Mouse (Mus musculus): ENCODE results near the gene Dock7. TPM values are rescaled to one million over a fixed set of nuclear protein-coding genes. Genes with fewer than 3 reads are reported as not detected.
"Not testable (repeated sequence)": the region's sequence is repeated elsewhere in the genome, so short reads cannot be mapped to it uniquely, and the experiment has no call there.

The Dock7 gene
- polyA plus RNA-seq, 1 experiment from 2014 or later, result 108 TPM

GRCm38 (mm10) chr4:99028377-99028776 is 92.3 kb downstream of the Dock7 start:
- Histone ChIP-seq H3K4me3 (ENCODE audit: low read depth, low read length) (no peak overlapping the region), H3K9me3 (ENCODE audit: control insufficient read depth, low read length) (no peaks in the 10 kb centered on the region), H3K36me3 (ENCODE audit: control insufficient read depth, insufficient read depth, low read length) (no peaks in the 10 kb centered on the region), H3K4me2 (ENCODE audit: low read depth, low read length, severe bottlenecking) (no peak overlapping the region), H3K9ac (ENCODE audit: low read length) (no peak overlapping the region), H3K27ac (ENCODE audit: low read depth, low read length) (no peak overlapping the region), H3K4me1 (replicated peaks; ENCODE audit: control insufficient read depth, insufficient read depth, low read length) (no peaks in the 10 kb centered on the region), H3K27me3 (ENCODE audit: control insufficient read depth, insufficient read depth, low read length) (no peaks in the 10 kb centered on the region)
- ATAC-seq (replicated peaks; ENCODE audit: low FRiP score) (no peak), DNase-seq (ENCODE audit: low spot score) (no peak)
- 94% methylated on average over 5 of the region's 5 CpGs for WGBS

GRCm38 (mm10) chr4:99022221-99022620 is 98.5 kb downstream of the Dock7 start:
- no peak for ATAC-seq (replicated peaks; ENCODE audit: low FRiP score)
- DNase-seq (ENCODE audit: low spot score), result no peak
- Histone ChIP-seq H3K9ac (ENCODE audit: low read length) (no peak overlapping the region), H3K27ac (ENCODE audit: low read depth, low read length) (no peak overlapping the region), H3K4me2 (ENCODE audit: low read depth, low read length, severe bottlenecking) (no peak overlapping the region), H3K27me3 (ENCODE audit: control insufficient read depth, insufficient read depth, low read length) (no peaks in the 10 kb centered on the region), H3K9me3 (ENCODE audit: control insufficient read depth, low read length) (no peaks in the 10 kb centered on the region), H3K36me3 (ENCODE audit: control insufficient read depth, insufficient read depth, low read length) (no peaks in the 10 kb centered on the region), H3K4me1 (replicated peaks; ENCODE audit: control insufficient read depth, insufficient read depth, low read length) (no peaks in the 10 kb centered on the region), H3K4me3 (ENCODE audit: low read depth, low read length) (no peak overlapping the region)
- 94% methylated on average over 8 of the region's 8 CpGs for WGBS

- H3K36me3 ChIP-seq (ENCODE audit: control insufficient read depth, insufficient read depth, low read length), result peaks cover 2% of the 10 kb centered on the region
Observed at GRCm38 (mm10) chr4:99011039-99011438, 109.7 kb downstream of the Dock7 start.

GRCm38 (mm10) chr4:99006319-99006718 is 114.4 kb downstream of the Dock7 start:
- no peak overlapping the region for H3K4me2 ChIP-seq (ENCODE audit: low read depth, low read length, severe bottlenecking)
- H3K4me1 ChIP-seq (replicated peaks; ENCODE audit: control insufficient read depth, insufficient read depth, low read length), result no peaks in the 10 kb centered on the region
- H3K27me3 ChIP-seq (ENCODE audit: control insufficient read depth, insufficient read depth, low read length), result no peaks in the 10 kb centered on the region
- no peak overlapping the region for H3K9ac ChIP-seq (ENCODE audit: low read length)
- 89% methylated on average over 2 of the region's 2 CpGs for WGBS
- no peak overlapping the region for H3K27ac ChIP-seq (ENCODE audit: low read depth, low read length)
- H3K4me3 ChIP-seq (ENCODE audit: low read depth, low read length), result no peak overlapping the region
- DNase-seq (ENCODE audit: low spot score), result no peak
- H3K9me3 ChIP-seq (ENCODE audit: control insufficient read depth, low read length), result no peaks in the 10 kb centered on the region
- H3K36me3 ChIP-seq (ENCODE audit: control insufficient read depth, insufficient read depth, low read length), result peaks cover 2% of the 10 kb centered on the region
- ATAC-seq (replicated peaks; ENCODE audit: low FRiP score), result no peak

More at GRCm38 (mm10) chr4:99011039-99011438, 109.7 kb downstream of the Dock7 start:
- DNase-seq (ENCODE audit: low spot score) (no peak), ATAC-seq (replicated peaks; ENCODE audit: low FRiP score) (no peak)
- Histone ChIP-seq H3K9ac (ENCODE audit: low read length) (no peak overlapping the region), H3K4me3 (ENCODE audit: low read depth, low read length) (no peak overlapping the region), H3K4me1 (replicated peaks; ENCODE audit: control insufficient read depth, insufficient read depth, low read length) (no peaks in the 10 kb centered on the region), H3K27me3 (ENCODE audit: control insufficient read depth, insufficient read depth, low read length) (no peaks in the 10 kb centered on the region), H3K9me3 (ENCODE audit: control insufficient read depth, low read length) (no peaks in the 10 kb centered on the region), H3K4me2 (ENCODE audit: low read depth, low read length, severe bottlenecking) (no peak overlapping the region), H3K27ac (ENCODE audit: low read depth, low read length) (no peak overlapping the region)
- WGBS, result 88% methylated on average over 4 of the region's 4 CpGs

- H3K27ac ChIP-seq (ENCODE audit: low read depth, low read length), result no peak overlapping the region
- no peaks in the 10 kb centered on the region for H3K4me1 ChIP-seq (replicated peaks; ENCODE audit: control insufficient read depth, insufficient read depth, low read length)
- 91% methylated on average over 2 of the region's 2 CpGs for WGBS
- DNase-seq (ENCODE audit: low spot score) (no peak), ATAC-seq (replicated peaks; ENCODE audit: low FRiP score) (no peak)
- no peaks in the 10 kb centered on the region for H3K27me3 ChIP-seq (ENCODE audit: control insufficient read depth, insufficient read depth, low read length)
- peaks cover 2% of the 10 kb centered on the region; the same call in 1 of the 2 replicates for H3K36me3 ChIP-seq (ENCODE audit: control insufficient read depth, insufficient read depth, low read length)
- no peaks in the 10 kb centered on the region for H3K9me3 ChIP-seq (ENCODE audit: control insufficient read depth, low read length)
- H3K4me3 ChIP-seq (ENCODE audit: low read depth, low read length), result no peak overlapping the region
- H3K9ac ChIP-seq (ENCODE audit: low read length), result no peak overlapping the region
- H3K4me2 ChIP-seq (ENCODE audit: low read depth, low read length, severe bottlenecking), result no peak overlapping the region
Observed at GRCm38 (mm10) chr4:99005574-99005973, 115.1 kb downstream of the Dock7 start.

GRCm38 (mm10) chr4:98993491-98993890 is 127.2 kb downstream of the Dock7 start:
- no peak overlapping the region for H3K4me2 ChIP-seq (ENCODE audit: low read depth, low read length, severe bottlenecking)
- no peaks in the 10 kb centered on the region for H3K27me3 ChIP-seq (ENCODE audit: control insufficient read depth, insufficient read depth, low read length)
- H3K9ac ChIP-seq (ENCODE audit: low read length), result no peak overlapping the region
- 91% methylated on average over 4 of the region's 4 CpGs for WGBS
- no peaks in the 10 kb centered on the region for H3K9me3 ChIP-seq (ENCODE audit: control insufficient read depth, low read length)
- H3K4me3 ChIP-seq (ENCODE audit: low read depth, low read length), result no peak overlapping the region
- no peaks in the 10 kb centered on the region for H3K4me1 ChIP-seq (replicated peaks; ENCODE audit: control insufficient read depth, insufficient read depth, low read length)
- no peak overlapping the region for H3K27ac ChIP-seq (ENCODE audit: low read depth, low read length)
- DNase-seq (ENCODE audit: low spot score) (no peak), ATAC-seq (replicated peaks; ENCODE audit: low FRiP score) (no peak)
- H3K36me3 ChIP-seq (ENCODE audit: control insufficient read depth, insufficient read depth, low read length), result no peaks in the 10 kb centered on the region; the same call in 1 of the 2 replicates

- Histone ChIP-seq H3K4me3 (ENCODE audit: low read depth, low read length) (no peak overlapping the region), H3K4me2 (ENCODE audit: low read depth, low read length, severe bottlenecking) (no peak overlapping the region), H3K27me3 (ENCODE audit: control insufficient read depth, insufficient read depth, low read length) (no peaks in the 10 kb centered on the region), H3K9me3 (ENCODE audit: control insufficient read depth, low read length) (no peaks in the 10 kb centered on the region), H3K4me1 (replicated peaks; ENCODE audit: control insufficient read depth, insufficient read depth, low read length) (no peaks in the 10 kb centered on the region), H3K27ac (ENCODE audit: low read depth, low read length) (no peak overlapping the region), H3K36me3 (ENCODE audit: control insufficient read depth, insufficient read depth, low read length) (peaks cover 8% of the 10 kb centered on the region; the same call in 1 of the 2 replicates), H3K9ac (ENCODE audit: low read length) (no peak overlapping the region)
- DNase-seq (ENCODE audit: low spot score) (no peak), ATAC-seq (replicated peaks; ENCODE audit: low FRiP score) (no peak)
- 91% methylated on average over 8 of the region's 8 CpGs for WGBS
Observed at GRCm38 (mm10) chr4:98984701-98985100, 136.0 kb downstream of the Dock7 start.

GRCm38 (mm10) chr4:98979976-98980375 is 140.7 kb downstream of the Dock7 start:
- not testable (repeated sequence) for H3K4me1 ChIP-seq (replicated peaks; ENCODE audit: control insufficient read depth, insufficient read depth, low read length); H3K4me2 ChIP-seq (ENCODE audit: low read depth, low read length, severe bottlenecking); H3K9ac ChIP-seq (ENCODE audit: low read length); H3K9me3 ChIP-seq (ENCODE audit: control insufficient read depth, low read length); H3K4me3 ChIP-seq (ENCODE audit: low read depth, low read length); H3K36me3 ChIP-seq (ENCODE audit: control insufficient read depth, insufficient read depth, low read length); ATAC-seq (replicated peaks; ENCODE audit: low FRiP score); H3K27me3 ChIP-seq (ENCODE audit: control insufficient read depth, insufficient read depth, low read length); DNase-seq (ENCODE audit: low spot score); H3K27ac ChIP-seq (ENCODE audit: low read depth, low read length)
- 86% methylated on average over 3 of the region's 3 CpGs for WGBS

- no peak for DNase-seq (ENCODE audit: low spot score)
- no peak overlapping the region for H3K27ac ChIP-seq (ENCODE audit: low read depth, low read length)
- no peak overlapping the region for H3K9ac ChIP-seq (ENCODE audit: low read length)
- no peaks in the 10 kb centered on the region for H3K9me3 ChIP-seq (ENCODE audit: control insufficient read depth, low read length)
- no peaks in the 10 kb centered on the region for H3K27me3 ChIP-seq (ENCODE audit: control insufficient read depth, insufficient read depth, low read length)
- 83% methylated on average over 2 of the region's 2 CpGs for WGBS
- H3K4me3 ChIP-seq (ENCODE audit: low read depth, low read length), result no peak overlapping the region
- no peaks in the 10 kb centered on the region for H3K4me1 ChIP-seq (replicated peaks; ENCODE audit: control insufficient read depth, insufficient read depth, low read length)
- H3K4me2 ChIP-seq (ENCODE audit: low read depth, low read length, severe bottlenecking), result no peak overlapping the region
- H3K36me3 ChIP-seq (ENCODE audit: control insufficient read depth, insufficient read depth, low read length), result peaks cover 3% of the 10 kb centered on the region; the same call in 1 of the 2 replicates
- ATAC-seq (replicated peaks; ENCODE audit: low FRiP score), result no peak
Observed at GRCm38 (mm10) chr4:98978693-98979092, 142.0 kb downstream of the Dock7 start.
